Mouse (Mus musculus) lung, postnatal 14 days (tissue): ENCODE measurements at regions not wholly inside any gene's neighbourhood (a gene's known extent, or its start where the extent isn't known, plus 50 kb on each side); places are given as distances from the start of the nearest gene placed in this dataset.
"Not testable (repeated sequence)": the region's sequence is repeated elsewhere in the genome, so short reads cannot be mapped to it uniquely, and the experiment has no call there.

ENCODE experiments used
- DNase-seq: peaks from one replicate; pipeline ENCODE4 v3.0.0; 2021

GRCm38 (mm10) chr1:73642691-73643109 is 481.5 kb downstream of the Tns1 start:
- no peak for DNase-seq

- no peak for DNase-seq
Observed at GRCm38 (mm10) chr1:73641456-73641855, 482.8 kb downstream of the Tns1 start.

- no peak for DNase-seq
Observed at GRCm38 (mm10) chr1:73640726-73641451, 483.4 kb downstream of the Tns1 start.

- no peak for DNase-seq
Observed at GRCm38 (mm10) chr1:73635709-73636108, 488.5 kb downstream of the Tns1 start.

- DNase-seq = no peak
Observed at GRCm38 (mm10) chr1:73634871-73635270, 489.4 kb downstream of the Tns1 start.

GRCm38 (mm10) chr1:73633071-73633470 is 491.2 kb downstream of the Tns1 start:
- DNase-seq = no peak

- DNase-seq = no peak
Observed at GRCm38 (mm10) chr1:73630363-73630762, 493.9 kb downstream of the Tns1 start.

- DNase-seq = no peak
Observed at GRCm38 (mm10) chr1:73625365-73625764, 498.9 kb downstream of the Tns1 start.

GRCm38 (mm10) chr1:73621121-73621520 is 503.1 kb downstream of the Tns1 start:
- DNase-seq = not testable (repeated sequence)

GRCm38 (mm10) chr1:73618551-73619170 is 505.6 kb downstream of the Tns1 start:
- DNase-seq = peak; percentile 46

GRCm38 (mm10) chr1:73593653-73594385 is 530.4 kb downstream of the Tns1 start:
- no peak for DNase-seq

GRCm38 (mm10) chr1:73591342-73592099 is 532.7 kb downstream of the Tns1 start:
- DNase-seq = no peak

GRCm38 (mm10) chr1:73579680-73580079 is 544.6 kb downstream of the Tns1 start:
- no peak for DNase-seq

- DNase-seq = no peak
Observed at GRCm38 (mm10) chr1:73577019-73577418, 547.2 kb downstream of the Tns1 start.

GRCm38 (mm10) chr1:73575694-73576093 is 548.6 kb downstream of the Tns1 start:
- DNase-seq = no peak

GRCm38 (mm10) chr1:73570944-73571343 is 553.3 kb downstream of the Tns1 start:
- DNase-seq = no peak

GRCm38 (mm10) chr1:73566770-73567169 is 551.1 kb upstream of the Tnp1 start:
- DNase-seq = peak; percentile 17

- DNase-seq = no peak
Observed at GRCm38 (mm10) chr1:73560594-73560993, 544.9 kb upstream of the Tnp1 start.

GRCm38 (mm10) chr1:73547877-73548276 is 532.2 kb upstream of the Tnp1 start:
- no peak for DNase-seq

GRCm38 (mm10) chr1:73545401-73545800 is 529.7 kb upstream of the Tnp1 start:
- DNase-seq = no peak

GRCm38 (mm10) chr1:73541371-73541770 is 525.7 kb upstream of the Tnp1 start:
- no peak for DNase-seq

- DNase-seq = no peak
Observed at GRCm38 (mm10) chr1:73538420-73538871, 522.7 kb upstream of the Tnp1 start.

- no peak for DNase-seq
Observed at GRCm38 (mm10) chr1:73535726-73536265, 520.1 kb upstream of the Tnp1 start.
